Mouse (Mus musculus) granulocyte monocyte progenitor cell, adult 5-6 weeks (primary cell): ENCODE results near the gene Pcf11. TPM values are rescaled to one million over a fixed set of nuclear protein-coding genes. Genes with fewer than 3 reads are reported as not detected.

Experiments used
- ATAC-seq: replicated peaks from 2 replicates; pipeline ENCODE4 v1.8.0; 2016; ENCODE audit warnings: mild to moderate bottlenecking, moderate TSS enrichment, inconsistent platforms; ENCODE audit not compliant: poor library complexity, severe bottlenecking
- total RNA-seq, 2 experiments: library from RNA; stranded (forward) in 1 of 2; stranded (reverse) in 1 of 2; fragments of 200-712, 200-1000 nt in 1 of 2; fragments of >200 nt in 1 of 2; fragmentation: Nextera tagmentation in 1 of 2; gene quantifications; 2 replicates each; pipeline ENCODE4 v1.2.3; 2014 to 2017

Pcf11 gene
- 36.0 and 69.1 TPM in 2 replicates for total RNA-seq (2014; fragmentation: Nextera tagmentation)
- total RNA-seq (2017), result 63.5 and 68.6 TPM in 2 replicates

DNA sequence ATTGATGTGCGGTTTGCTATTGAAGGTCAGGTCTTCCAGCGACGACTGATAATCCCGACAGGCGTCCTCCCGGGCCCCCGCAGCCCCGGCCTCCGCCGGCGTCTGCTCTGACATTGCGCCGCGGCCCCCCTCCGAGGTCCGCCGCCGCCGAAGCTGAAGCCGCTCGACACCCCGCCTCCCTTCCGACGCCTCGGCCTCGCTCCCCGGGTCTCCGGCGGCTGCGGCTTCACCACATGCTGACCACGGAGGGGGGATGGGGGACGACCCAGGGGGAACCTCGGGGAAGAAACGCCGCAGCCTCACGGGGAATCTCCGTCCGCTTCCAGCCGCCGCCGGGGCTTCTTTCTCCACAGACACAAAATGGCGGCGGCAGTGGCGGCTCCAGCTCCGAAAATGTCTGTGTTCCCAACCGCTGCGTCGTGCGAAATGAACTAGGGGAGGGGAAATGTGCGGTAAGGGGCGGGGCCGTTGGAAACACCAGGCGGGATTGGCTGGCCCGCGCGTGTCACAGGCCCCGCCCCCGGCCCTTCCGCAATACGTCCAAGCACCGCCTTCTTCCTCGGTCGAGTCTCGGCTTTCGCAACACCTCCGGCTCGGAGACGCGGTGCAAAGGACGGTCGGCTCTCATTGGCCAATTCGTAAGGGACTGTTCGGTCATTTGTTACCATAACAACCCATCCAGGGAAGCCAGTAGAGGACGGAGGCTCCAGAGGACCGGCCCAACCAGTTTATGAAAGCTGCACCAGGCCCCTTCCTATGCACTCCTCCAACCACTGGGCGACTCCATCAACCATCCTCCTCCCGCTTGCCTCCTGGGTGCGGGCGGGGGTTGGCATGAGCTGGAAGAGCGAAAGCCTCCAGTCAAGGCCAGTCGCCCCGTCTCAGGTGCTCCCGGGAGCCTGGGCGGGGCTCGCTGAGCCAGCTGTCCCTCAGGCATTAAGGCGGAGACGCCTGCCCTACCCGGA, at the start of gene Pcf11:
TSS of gene Pcf11 (minus strand) at position 428 of the 965 bp plus-strand sequence.
- ATAC-seq, result peak; percentile 83

GRCm38 (mm10) chr7:92715055-92715454, 45.3 kb upstream of the Pcf11 start:
- peak; percentile 65; the same call in 1 of the 2 replicates for ATAC-seq

GRCm38 (mm10) chr7:92711593-92711992, 41.9 kb upstream of the Pcf11 start:
- ATAC-seq, result peak; percentile 96

GRCm38 (mm10) chr7:92709573-92709972, 39.8 kb upstream of the Pcf11 start:
- no peak for ATAC-seq

DNA sequence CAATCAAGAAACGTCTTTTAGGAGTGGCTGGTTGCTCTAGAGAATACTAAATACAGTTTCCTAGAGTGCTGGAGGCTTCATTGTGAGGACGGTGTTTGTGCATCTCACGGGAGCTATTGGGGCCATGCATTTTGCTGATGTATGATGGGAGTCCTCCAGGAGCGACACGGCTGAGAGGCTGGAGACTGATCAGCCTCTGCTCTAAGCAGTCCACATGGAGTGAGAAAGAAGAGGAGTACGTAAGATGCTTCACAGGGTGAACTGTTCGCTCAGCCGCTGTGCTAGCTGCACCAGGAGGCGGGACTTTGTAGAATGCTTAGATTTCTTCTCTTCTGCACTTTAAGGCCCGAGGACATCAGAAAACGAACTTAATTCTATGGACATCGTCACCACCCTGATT, 37.0 kb upstream of the Pcf11 start:
- no peak for ATAC-seq

- ATAC-seq, result no peak
These were observed 35.8 kb upstream of the Pcf11 start for GRCm38 (mm10) chr7:92705534-92705933.

- no peak for ATAC-seq
These were observed 33.9 kb upstream of the Pcf11 start for GRCm38 (mm10) chr7:92703661-92704060.

DNA sequence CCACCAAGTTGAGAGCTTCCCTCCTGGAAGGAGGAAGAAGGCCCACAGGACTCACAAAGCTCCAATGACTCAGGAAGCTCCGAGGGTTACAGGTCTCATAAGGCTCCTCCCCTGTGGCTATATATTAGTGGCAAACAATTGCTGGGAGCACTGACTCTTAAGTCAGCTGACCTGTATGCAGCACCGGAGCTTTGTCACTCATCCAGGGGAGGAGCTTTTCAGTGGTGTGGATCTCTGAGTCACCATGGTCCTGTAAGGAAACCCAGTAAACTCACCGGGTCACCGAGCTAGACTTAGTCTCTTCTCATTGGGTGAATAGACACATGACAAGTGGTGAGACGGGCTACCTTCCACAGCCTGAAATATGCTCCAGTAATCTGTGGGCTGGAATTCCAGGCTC, 29.0 kb upstream of the Pcf11 start:
- ATAC-seq, result no peak; the same call in 1 of the 2 replicates

- no peak for ATAC-seq
These were observed 26.7 kb upstream of the Pcf11 start for GRCm38 (mm10) chr7:92696395-92696794.

DNA sequence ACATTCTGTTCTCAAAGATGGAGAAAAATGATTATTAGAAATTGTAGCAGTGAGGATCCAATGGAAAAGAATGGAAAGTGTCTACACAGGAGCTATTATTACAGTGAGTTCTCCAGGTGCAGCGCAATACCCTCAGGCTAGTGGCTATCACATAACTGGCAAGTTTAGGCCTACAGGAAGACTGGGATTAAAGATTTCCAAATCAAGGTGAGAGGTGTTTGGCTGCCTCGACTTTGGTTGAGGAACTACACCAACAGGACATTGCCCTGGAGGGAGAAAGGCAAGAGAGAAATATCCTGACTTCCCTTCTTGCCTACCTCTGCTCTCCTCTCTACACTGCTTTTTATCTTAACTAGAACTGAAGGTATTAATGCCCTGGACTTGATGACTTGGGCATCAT, 19.4 kb upstream of the Pcf11 start:
- ATAC-seq, result no peak

GRCm38 (mm10) chr7:92688299-92688669, 18.6 kb upstream of the Pcf11 start:
- ATAC-seq, result no peak

- ATAC-seq, result no peak
These were observed 18.0 kb upstream of the Pcf11 start for GRCm38 (mm10) chr7:92687556-92688298.

GRCm38 (mm10) chr7:92677346-92677745, 7.6 kb upstream of the Pcf11 start:
- no peak for ATAC-seq

DNA sequence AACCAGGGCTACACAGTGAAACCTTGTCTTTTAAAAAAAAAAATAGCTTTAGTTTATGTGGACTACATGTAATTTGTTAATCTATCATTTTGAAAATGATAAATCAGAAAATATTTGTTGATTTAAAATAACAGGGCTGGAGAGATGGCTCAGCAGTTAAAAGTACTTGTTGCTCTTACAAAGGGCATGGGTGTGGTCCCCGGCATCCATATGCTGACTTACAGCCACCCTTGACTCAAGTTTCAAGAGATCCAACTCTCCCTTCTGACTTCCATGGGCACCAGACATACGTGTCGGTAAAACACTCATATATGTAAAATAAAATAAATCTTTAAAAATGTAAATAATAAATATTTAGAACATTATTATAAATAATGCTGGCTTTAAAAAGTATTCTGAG, 5.4 kb upstream of the Pcf11 start:
- ATAC-seq, result no peak

- peak; percentile 36 for ATAC-seq
These were observed 785 bp downstream of the Pcf11 start for GRCm38 (mm10) chr7:92668791-92669506.

GRCm38 (mm10) chr7:92666274-92666820, 3.4 kb downstream of the Pcf11 start:
- ATAC-seq, result no peak

- no peak for ATAC-seq
These were observed 11.7 kb downstream of the Pcf11 start for GRCm38 (mm10) chr7:92658050-92658449.

DNA sequence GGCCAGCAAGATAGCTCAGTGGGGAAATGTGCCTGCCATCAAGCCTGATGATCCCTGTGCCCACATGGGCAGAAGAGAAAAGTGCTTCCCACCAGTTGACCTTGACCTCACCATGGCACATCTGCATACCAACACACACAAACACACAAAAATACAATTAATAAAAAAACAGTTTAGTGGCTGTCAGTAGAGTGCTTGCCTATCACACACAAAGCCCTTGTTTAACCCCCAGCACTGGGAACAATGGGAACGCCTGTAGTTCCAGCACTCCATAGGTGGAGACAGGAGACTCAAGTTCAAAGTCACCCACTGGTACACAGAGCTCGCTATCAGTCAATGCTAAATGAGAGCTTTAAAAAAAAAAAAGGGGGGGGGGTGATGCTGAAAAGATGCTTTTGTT, 13.3 kb downstream of the Pcf11 start:
- no peak for ATAC-seq

- ATAC-seq, result peak; percentile 58
These were observed 16.4 kb downstream of the Pcf11 start for GRCm38 (mm10) chr7:92653329-92653728.

GRCm38 (mm10) chr7:92647790-92648189, 21.9 kb downstream of the Pcf11 start:
- no peak for ATAC-seq
